Mouse (Mus musculus) spleen, adult 18-20 months (tissue): Measurements from ENCODE around the gene Hsf2.
"Not testable (repeated sequence)": the region's sequence is repeated elsewhere in the genome, so short reads cannot be mapped to it uniquely, and the experiment has no call there.

Experiments used
- DNase-seq, 2 experiments: peaks; one replicate each; pipeline ENCODE4 v3.0.0; 2022; ENCODE audit warnings: mixed read lengths in 2 of 2

The Hsf2 gene

DNA sequence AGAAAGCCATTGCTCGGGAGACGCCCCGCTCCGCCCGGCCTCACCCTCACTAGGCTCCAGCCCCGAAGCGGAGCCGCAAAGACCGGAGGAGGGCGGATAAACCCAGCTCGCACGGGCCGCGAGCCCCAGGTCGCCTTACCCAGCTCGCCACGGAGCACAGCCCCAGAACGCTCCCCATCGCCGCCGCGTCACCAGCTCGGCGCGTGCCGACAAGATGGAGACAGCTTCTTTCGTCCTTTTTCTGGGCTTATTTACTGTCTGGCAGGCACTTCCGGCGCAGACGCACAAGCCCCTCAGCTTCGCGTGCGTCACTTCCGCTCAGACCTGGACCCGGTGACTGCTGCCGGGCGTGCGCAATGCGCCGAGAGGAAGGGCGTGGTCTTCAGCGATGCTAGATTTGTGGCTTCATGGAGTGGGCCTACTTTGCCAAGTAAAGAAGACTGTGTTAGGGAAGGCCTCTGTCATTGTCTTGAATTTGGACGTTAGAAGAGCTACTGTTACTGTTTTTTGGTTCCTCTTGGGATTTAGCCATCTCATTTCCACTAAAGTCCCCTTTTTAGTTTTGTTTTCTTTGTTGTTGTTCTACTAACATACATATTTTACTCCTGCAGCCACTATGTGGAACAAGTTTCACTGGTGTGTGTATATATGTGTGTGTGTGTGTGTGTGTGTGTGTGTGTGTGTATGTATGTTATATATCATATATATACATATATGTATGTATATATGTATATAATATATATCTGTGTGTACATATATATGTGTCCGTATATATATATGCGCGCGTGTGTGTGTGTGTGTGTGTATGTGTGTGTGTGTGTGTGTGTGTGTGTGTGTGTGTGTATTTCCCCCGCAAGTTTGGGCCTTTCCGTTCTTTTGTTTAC is 46.3 kb downstream of the Hsf2 start, which contains the start of gene Serinc1:
Gene Serinc1, minus strand, starts transcription at position 313 of the 884 bp plus-strand sequence.
- peak; percentile 85 to 87 for DNase-seq

DNA sequence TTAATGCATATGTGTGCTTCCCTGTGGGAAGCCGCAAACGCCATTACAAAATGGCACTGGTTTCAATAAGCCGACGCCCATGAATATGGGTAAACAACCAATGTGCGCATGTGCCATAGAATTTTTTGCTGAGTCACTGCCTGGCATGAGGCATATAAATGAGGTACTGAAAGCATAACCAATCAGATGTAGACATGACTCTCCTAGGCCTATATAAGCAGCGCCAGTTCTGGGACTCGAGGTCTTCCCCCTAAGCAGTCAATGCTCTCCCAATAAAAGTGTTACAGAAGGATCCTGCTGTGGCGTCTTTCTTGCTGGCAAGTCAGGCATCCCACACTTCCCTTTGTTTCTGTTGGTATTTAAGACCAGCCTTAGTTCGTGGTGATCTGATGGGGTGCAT is 57.7 kb downstream of the Hsf2 start:
- not testable (repeated sequence) for DNase-seq

DNA sequence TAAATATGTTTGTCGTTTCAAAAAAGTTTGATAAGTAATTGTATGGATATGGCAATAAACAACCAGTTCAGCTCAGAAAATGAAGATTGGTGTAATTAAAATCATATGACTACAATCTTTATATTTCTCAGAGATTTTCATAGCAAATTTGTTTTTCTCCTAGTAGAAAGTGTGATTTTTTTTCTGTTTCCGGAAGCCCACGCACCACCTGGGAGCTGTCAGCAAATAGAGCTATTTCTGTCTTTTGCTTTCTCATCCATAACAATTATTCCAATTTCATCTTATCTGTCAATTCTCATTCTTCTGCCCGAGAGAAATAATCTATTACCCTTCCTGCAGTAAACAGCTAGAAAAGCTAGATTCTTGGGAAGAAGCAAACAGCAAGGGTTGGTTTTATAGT is 63.4 kb downstream of the Hsf2 start:
- no peak for DNase-seq

DNA sequence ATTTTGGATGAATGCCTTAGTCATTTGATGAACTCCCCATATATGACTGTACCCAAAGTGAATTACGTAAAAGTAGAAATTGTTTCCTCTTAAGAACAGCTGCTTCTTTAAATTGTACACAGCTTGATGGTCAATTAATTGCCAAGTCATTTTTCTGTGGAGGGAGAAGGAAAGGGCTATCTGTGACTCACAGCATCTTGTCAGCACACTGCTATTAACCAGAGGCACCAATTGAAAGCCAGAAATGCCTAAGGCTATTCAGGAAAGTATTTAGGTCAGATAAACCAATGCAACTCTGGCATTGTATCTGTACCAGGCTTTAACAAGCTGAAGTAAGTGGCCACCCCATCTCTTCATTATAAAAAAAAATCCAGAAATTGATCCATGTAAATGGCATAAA is 67.5 kb downstream of the Hsf2 start:
- DNase-seq: no peak

DNA sequence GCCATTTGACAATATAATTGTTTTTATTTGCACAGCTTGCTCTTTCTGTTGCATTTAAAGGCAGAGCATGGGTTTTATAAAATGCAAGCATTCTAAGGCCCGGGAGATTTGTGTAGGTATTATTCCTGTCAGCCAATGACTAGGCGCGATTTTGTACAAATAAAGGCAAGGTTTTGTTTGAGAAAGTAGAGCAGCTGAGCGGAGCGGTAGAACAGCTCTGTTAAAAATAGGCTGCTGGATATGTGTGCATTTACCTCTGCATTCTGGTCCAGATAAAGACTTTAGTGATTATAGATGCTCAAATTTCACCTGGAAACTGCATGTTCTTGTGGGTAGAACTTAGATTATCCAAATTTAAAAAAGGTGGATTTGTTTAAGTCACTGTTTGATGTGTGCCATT is 71.4 kb downstream of the Hsf2 start:
- DNase-seq: no peak
